Mouse (Mus musculus) embryonic fibroblast, embryonic 13.5 days (primary cell): ENCODE results near the gene Efs.

Experiments used
- CTCF ChIP-seq: IDR thresholded peaks from 2 replicates; pipeline ENCODE4 v1.5.1; 2011; ENCODE audit warnings: mild to moderate bottlenecking, control low read depth, low read length, moderate library complexity, borderline replicate concordance; ENCODE audit not compliant: insufficient read depth
- POLR2A ChIP-seq: IDR thresholded peaks from 2 replicates; pipeline ENCODE4 v1.6.1; 2011; ENCODE audit warnings: low read depth, mild to moderate bottlenecking, control low read depth, low read length, moderate library complexity

DNA sequence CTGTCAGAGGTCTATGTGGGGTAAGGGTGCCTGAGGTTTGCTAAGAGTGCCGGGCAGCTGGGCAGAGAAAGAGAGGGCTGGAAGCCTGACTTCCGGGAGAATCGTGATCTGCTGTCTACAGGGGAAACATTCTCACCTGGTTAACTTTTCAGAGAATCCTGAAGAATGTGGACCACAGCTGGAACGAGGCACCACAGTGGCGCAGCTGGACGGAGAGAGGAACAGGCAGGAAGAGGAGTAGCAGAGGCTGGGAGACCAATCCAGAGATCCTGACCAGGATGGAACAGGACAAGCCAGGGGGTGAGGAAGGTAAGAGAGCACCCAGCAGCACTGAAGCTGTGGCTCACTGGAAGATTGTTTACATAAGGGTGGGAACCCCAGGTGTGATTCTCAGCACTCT is 39.7 kb upstream of the Efs start:
- TF ChIP-seq POLR2A (no peak), CTCF (no peak)
